Mouse (Mus musculus) lung, embryonic 16.5 days (tissue): ENCODE data around the gene Gspt1. TPM values are rescaled to one million over a fixed set of nuclear protein-coding genes. Genes with fewer than 3 reads are reported as not detected.

Experiments used
- ATAC-seq: fragments of 200-750 bp; cut with Nextera tagmentation; 2 replicates; pipeline ENCODE4 v1.8.0; 2017; ENCODE audit warnings: low read depth, mild to moderate bottlenecking, moderate library complexity
- H3K27ac ChIP-seq: fragments of 300-500 bp; sonication (generic); 2 replicates; pipeline ENCODE4 v1.5.1; 2014; ENCODE audit warnings: mild to moderate bottlenecking, control low read depth, low read length
- H3K27me3 ChIP-seq: fragments of 300-500 bp; sonication (generic); 2 replicates; pipeline ENCODE4 v1.6.1; 2014; ENCODE audit warnings: low read depth, low read length, mixed read lengths; ENCODE audit not compliant: control insufficient read depth, insufficient read depth
- H3K36me3 ChIP-seq: fragments of 300-500 bp; sonication (generic); 2 replicates; pipeline ENCODE4 v1.6.1; 2014; ENCODE audit warnings: low read length; ENCODE audit not compliant: control insufficient read depth, insufficient read depth
- H3K4me1 ChIP-seq: fragments of 300-500 bp; sonication (generic); replicated peaks from 2 replicates; pipeline ENCODE4 v1.6.1; 2014; ENCODE audit warnings: low read length, mixed read lengths; ENCODE audit not compliant: control insufficient read depth, insufficient read depth
- H3K4me2 ChIP-seq: fragments of 300-500 bp; sonication (generic); 2 replicates; pipeline ENCODE4 v1.6.1; 2014; ENCODE audit warnings: low read depth, low read length, control low read depth
- H3K4me3 ChIP-seq: fragments of 300-500 bp; sonication (generic); 2 replicates; pipeline ENCODE4 v1.5.1; 2014; ENCODE audit warnings: mild to moderate bottlenecking, low read length, control low read depth
- H3K9ac ChIP-seq: fragments of 300-500 bp; sonication (generic); 2 replicates; pipeline ENCODE4 v1.6.1; 2014; ENCODE audit warnings: low read length, control low read depth
- H3K9me3 ChIP-seq: fragments of 300-500 bp; sonication (generic); 2 replicates; pipeline ENCODE4 v1.6.1; 2016; ENCODE audit warnings: low read length; ENCODE audit not compliant: control insufficient read depth
- WGBS: fragments of 180-500 bp; shearing (Covaris S2); extraction: QIAGEN DNeasy Blood & Tissue Kit; methylation state at CpG from one replicate; pipeline ENCODE4 v1.1.7; 2014; 5-methylcytosine and 5-hydroxymethylcytosine counted together
- polyA plus RNA-seq: library from polyadenylated mRNA; unstranded; fragments of >200 nt; fragmentation: Nextera tagmentation; extraction: Ambion mirVana; gene quantifications from 2 replicates; pipeline ENCODE4 v1.2.1, GENCODE M21; 2015

Gspt1 gene
- polyA plus RNA-seq, 1 experiment from 2014 or later: 60.1 TPM

- no peaks in the 10 kb centered on the region for H3K27me3 ChIP-seq
- ATAC-seq: no peak
- H3K9me3 ChIP-seq: no peaks in the 10 kb centered on the region
- no peak overlapping the region for H3K9ac ChIP-seq
- no peak overlapping the region for H3K4me2 ChIP-seq
- H3K27ac ChIP-seq: no peak overlapping the region
- no peak overlapping the region for H3K4me3 ChIP-seq
- WGBS: 66% methylated on average over 9 of the region's 9 CpGs
- no peaks in the 10 kb centered on the region for H3K4me1 ChIP-seq
- no peaks in the 10 kb centered on the region for H3K36me3 ChIP-seq
These were observed 8.4 kb downstream of the Gspt1 start for GRCm38 (mm10) chr16:11245767-11246166.

GRCm38 (mm10) chr16:11242401-11242800, 11.7 kb downstream of the Gspt1 start:
- H3K27me3 ChIP-seq: no peaks in the 10 kb centered on the region
- peaks cover 9% of the 10 kb centered on the region for H3K36me3 ChIP-seq
- H3K4me3 ChIP-seq: no peak overlapping the region
- H3K4me2 ChIP-seq: no peak overlapping the region
- 81% methylated on average over 1 of the region's 1 CpGs for WGBS
- H3K4me1 ChIP-seq: no peaks in the 10 kb centered on the region
- ATAC-seq: no peak
- H3K9me3 ChIP-seq: no peaks in the 10 kb centered on the region
- no peak overlapping the region for H3K9ac ChIP-seq
- H3K27ac ChIP-seq: no peak overlapping the region

GRCm38 (mm10) chr16:11217801-11218200, 36.3 kb downstream of the Gspt1 start:
- no peaks in the 10 kb centered on the region for H3K27me3 ChIP-seq
- no peak overlapping the region for H3K27ac ChIP-seq
- WGBS: 75% methylated on average over 3 of the region's 3 CpGs
- no peak overlapping the region for H3K4me2 ChIP-seq
- no peak overlapping the region for H3K4me3 ChIP-seq
- no peak overlapping the region for H3K9ac ChIP-seq
- H3K4me1 ChIP-seq: no peaks in the 10 kb centered on the region
- H3K36me3 ChIP-seq: peaks cover 23% of the 10 kb centered on the region
- H3K9me3 ChIP-seq: no peaks in the 10 kb centered on the region
- no peak for ATAC-seq

- Histone ChIP-seq H3K9ac (peak overlapping the region; percentile 92), H3K4me3 (peak overlapping the region; percentile 88), H3K36me3 (peaks cover 22% of the 10 kb centered on the region), H3K9me3 (no peaks in the 10 kb centered on the region), H3K27me3 (no peaks in the 10 kb centered on the region), H3K4me1 (peaks cover 15% of the 10 kb centered on the region), H3K4me2 (peak overlapping the region; percentile 67), H3K27ac (peak overlapping the region; percentile 84)
- WGBS: 3% methylated on average over 24 of the region's 24 CpGs
- ATAC-seq: peak; percentile 51
These were observed 50.3 kb downstream of the Gspt1 start for GRCm38 (mm10) chr16:11203600-11204390.

GRCm38 (mm10) chr16:11202571-11203554, 51.3 kb downstream of the Gspt1 start, which contains the start of gene Rsl1d1:
Gene Rsl1d1 (minus strand): TSS chr16:11203331.
- ATAC-seq: peak; percentile 99

GRCm38 (mm10) chr16:11201740-11202394, 52.3 kb downstream of the Gspt1 start:
- Histone ChIP-seq H3K27ac (no peak overlapping the region), H3K9me3 (no peaks in the 10 kb centered on the region), H3K4me1 (peaks cover 15% of the 10 kb centered on the region), H3K9ac (peak overlapping the region; percentile 92), H3K4me2 (peak overlapping the region; percentile 93), H3K27me3 (no peaks in the 10 kb centered on the region), H3K36me3 (peaks cover 26% of the 10 kb centered on the region), H3K4me3 (peak overlapping the region; percentile 88)
- ATAC-seq: no peak
- WGBS: 61% methylated on average over 6 of the region's 6 CpGs

More at GRCm38 (mm10) chr16:11202571-11203554, 51.3 kb downstream of the Gspt1 start, which contains the start of gene Rsl1d1:
- H3K4me2 ChIP-seq: peak within 1 kb of the TSS; percentile 93
- peaks cover 15% of the 10 kb centered on the region for H3K4me1 ChIP-seq
- peak within 1 kb of the TSS; percentile 84 for H3K27ac ChIP-seq
- WGBS: under 1% methylated on average over 68 of the region's 68 CpGs
- H3K36me3 ChIP-seq: peaks cover 24% of the 10 kb centered on the region
- no peaks in the 10 kb centered on the region for H3K27me3 ChIP-seq
- H3K9me3 ChIP-seq: no peaks in the 10 kb centered on the region
- H3K9ac ChIP-seq: peak within 1 kb of the TSS; percentile 92
- peak within 1 kb of the TSS; percentile 88 for H3K4me3 ChIP-seq

GRCm38 (mm10) chr16:11200247-11200646, 53.9 kb downstream of the Gspt1 start:
- Histone ChIP-seq H3K27me3 (no peaks in the 10 kb centered on the region), H3K9ac (no peak overlapping the region), H3K4me3 (no peak overlapping the region), H3K27ac (no peak overlapping the region), H3K9me3 (no peaks in the 10 kb centered on the region), H3K36me3 (peaks cover 40% of the 10 kb centered on the region), H3K4me2 (no peak overlapping the region), H3K4me1 (peaks cover 15% of the 10 kb centered on the region)
- ATAC-seq: no peak
- WGBS: 81% methylated on average over 3 of the region's 3 CpGs

- Histone ChIP-seq H3K9me3 (no peaks in the 10 kb centered on the region), H3K4me1 (peaks cover 7% of the 10 kb centered on the region), H3K36me3 (peaks cover 58% of the 10 kb centered on the region), H3K9ac (no peak overlapping the region), H3K4me2 (no peak overlapping the region), H3K27ac (no peak overlapping the region), H3K27me3 (no peaks in the 10 kb centered on the region), H3K4me3 (no peak overlapping the region)
- no peak for ATAC-seq
- 79% methylated on average over 2 of the region's 2 CpGs for WGBS
These were observed 55.7 kb downstream of the Gspt1 start for GRCm38 (mm10) chr16:11198467-11198866.
